Mouse (Mus musculus) CH12.LX (cell line): ENCODE data around the gene Syt15. TPM values are rescaled to one million over a fixed set of nuclear protein-coding genes. Genes with fewer than 3 reads are reported as not detected.

ENCODE experiments used
- DNase-seq: peaks from one replicate; pipeline ENCODE4 v3.0.0-alpha.2; 2013; ENCODE audit errors: extremely low read depth
- H3K27ac ChIP-seq: 2 replicates; pipeline ENCODE4 v1.5.1; 2012; ENCODE audit warnings: low read depth, mild to moderate bottlenecking, control low read depth, moderate library complexity; ENCODE audit not compliant: insufficient read depth
- H3K27me3 ChIP-seq: replicated peaks from 2 replicates; pipeline ENCODE3; 2012; ENCODE audit warnings: inconsistent platforms
- H3K36me3 ChIP-seq, 2 experiments: replicated peaks in 1 of 2; 2 replicates each; pipeline versions ENCODE3 to v1.6.1; 2012; ENCODE audit warnings: inconsistent platforms in 1 of 2, low read length in 1 of 2, mild to moderate bottlenecking in 1 of 2, mixed read lengths in 1 of 2, moderate library complexity in 1 of 2; ENCODE audit not compliant: control insufficient read depth in 1 of 2, insufficient read depth in 1 of 2
- H3K4me1 ChIP-seq, 2 experiments: 2 replicates each; pipeline ENCODE4 v1.6.1; 2012; ENCODE audit warnings: inconsistent platforms in 1 of 2, moderate library complexity in 1 of 2; ENCODE audit not compliant: insufficient read depth in 2 of 2, control insufficient read depth in 1 of 2
- H3K4me2 ChIP-seq: 2 replicates; pipeline ENCODE4 v1.6.1; 2012; ENCODE audit warnings: low read depth, mild to moderate bottlenecking, control low read depth; ENCODE audit not compliant: poor library complexity, insufficient read depth, severe bottlenecking
- H3K4me3 ChIP-seq, 3 experiments: fragments of 150-350 bp in 1 of 3; sonication (generic) in 1 of 3; replicated peaks in 1 of 3; 2 replicates each; pipeline versions ENCODE3 to v1.5.1; 2011 to 2012; ENCODE audit warnings: low read depth in 2 of 3, low read length in 2 of 3, mild to moderate bottlenecking in 2 of 3, moderate library complexity in 2 of 3, control low read depth in 1 of 3, improper control_type of control experiment in 1 of 3, inconsistent platforms in 1 of 3, mixed read lengths in 1 of 3; ENCODE audit not compliant: poor library complexity in 1 of 3
- H3K79me2 ChIP-seq: replicated peaks from 2 replicates; pipeline ENCODE4 v1.6.1; 2012; ENCODE audit warnings: mild to moderate bottlenecking, moderate library complexity; ENCODE audit not compliant: control insufficient read depth, poor library complexity, insufficient read depth, severe bottlenecking; ENCODE audit errors: extremely low read depth
- H3K9ac ChIP-seq: 2 replicates; pipeline ENCODE4 v1.6.1; 2012; ENCODE audit warnings: low read depth, mild to moderate bottlenecking, control low read depth, moderate library complexity; ENCODE audit not compliant: insufficient read depth
- H3K9me3 ChIP-seq: replicated peaks from 2 replicates; pipeline ENCODE3; 2012; ENCODE audit warnings: low read length, inconsistent platforms, mixed read lengths
- BHLHE40 ChIP-seq: IDR thresholded peaks from 2 replicates; pipeline ENCODE4 v1.6.1; 2011; ENCODE audit warnings: mild to moderate bottlenecking, low read depth, low read length, improper control_type of control experiment
- CHD2 ChIP-seq: IDR thresholded peaks from 2 replicates; pipeline ENCODE4 v1.6.1; 2011; ENCODE audit warnings: low read length, improper control_type of control experiment
- CTCF ChIP-seq, 2 experiments: IDR thresholded peaks in 1 of 2; conservative IDR thresholded peaks in 1 of 2; 2 replicates each; pipeline ENCODE4 v1.5.1; 2011 to 2012; ENCODE audit warnings: low read depth in 2 of 2, low read length in 2 of 2, improper control_type of control experiment in 1 of 2, inconsistent platforms in 1 of 2, mild to moderate bottlenecking in 1 of 2, moderate library complexity in 1 of 2
- ELF1 ChIP-seq: IDR thresholded peaks from 2 replicates; pipeline ENCODE4 v1.6.1; 2014; ENCODE audit warnings: low read depth, mild to moderate bottlenecking, inconsistent platforms, low read length, improper control_type of control experiment
- GABPA ChIP-seq: IDR thresholded peaks from 2 replicates; pipeline ENCODE4 v1.6.1; 2012; ENCODE audit warnings: low read depth, low read length, improper control_type of control experiment, inconsistent platforms; ENCODE audit not compliant: insufficient replicate concordance
- MAFK ChIP-seq: IDR thresholded peaks from 2 replicates; pipeline ENCODE4 v1.6.1; 2011; ENCODE audit warnings: low read length, improper control_type of control experiment; ENCODE audit not compliant: insufficient replicate concordance
- MAX ChIP-seq: IDR thresholded peaks from 2 replicates; pipeline ENCODE4 v1.6.1; 2011; ENCODE audit warnings: low read length, improper control_type of control experiment
- MEF2A ChIP-seq: IDR thresholded peaks from 2 replicates; pipeline ENCODE4 v1.6.1; 2014; ENCODE audit warnings: low read depth, mild to moderate bottlenecking, inconsistent platforms, low read length, improper control_type of control experiment, borderline replicate concordance
- MXI1 ChIP-seq: IDR thresholded peaks from 2 replicates; pipeline ENCODE4 v1.6.1; 2011; ENCODE audit warnings: mild to moderate bottlenecking, low read depth, low read length, improper control_type of control experiment
- MYC ChIP-seq: IDR thresholded peaks from 2 replicates; pipeline ENCODE4 v1.6.1; 2011; ENCODE audit warnings: low read depth, mild to moderate bottlenecking, improper control_type of control experiment, low read length
- NRF1 ChIP-seq: IDR thresholded peaks from 2 replicates; pipeline ENCODE4 v1.6.1; 2014; ENCODE audit warnings: low read depth, mild to moderate bottlenecking, inconsistent platforms, low read length, improper control_type of control experiment, moderate library complexity
- PAX5 ChIP-seq: IDR thresholded peaks from 2 replicates; pipeline ENCODE4 v1.6.1; 2012; ENCODE audit warnings: low read length, inconsistent platforms, mixed read lengths
- POLR2A ChIP-seq: IDR thresholded peaks from 2 replicates; pipeline ENCODE4 v1.6.1; 2011; ENCODE audit warnings: low read depth, mild to moderate bottlenecking, improper control_type of control experiment, low read length
- RCOR1 ChIP-seq: conservative IDR thresholded peaks from 2 replicates; pipeline ENCODE4 v1.6.1; 2012; ENCODE audit warnings: low read depth, mild to moderate bottlenecking, inconsistent platforms, low read length, improper control_type of control experiment
- SIN3A ChIP-seq: IDR thresholded peaks from 2 replicates; pipeline ENCODE4 v1.6.1; 2012; ENCODE audit warnings: low read length, improper control_type of control experiment, inconsistent platforms
- TBP ChIP-seq: conservative IDR thresholded peaks from 2 replicates; pipeline ENCODE4 v1.6.1; 2011; ENCODE audit warnings: low read depth, low read length, improper control_type of control experiment
- UBTF ChIP-seq: IDR thresholded peaks from 2 replicates; pipeline ENCODE4 v1.6.1; 2012; ENCODE audit warnings: low read depth, mild to moderate bottlenecking, inconsistent platforms, low read length, improper control_type of control experiment, moderate library complexity
- USF1 ChIP-seq: IDR thresholded peaks from 2 replicates; pipeline ENCODE4 v1.6.1; 2014; ENCODE audit warnings: low read depth, mild to moderate bottlenecking, inconsistent platforms, low read length, improper control_type of control experiment
- ZC3H11A ChIP-seq: IDR thresholded peaks from 2 replicates; pipeline ENCODE4 v1.6.1; 2012; ENCODE audit warnings: low read depth, mild to moderate bottlenecking, inconsistent platforms, low read length, improper control_type of control experiment
- ZKSCAN1 ChIP-seq: IDR thresholded peaks from 2 replicates; pipeline ENCODE4 v1.6.1; 2012; ENCODE audit warnings: low read depth, inconsistent platforms, low read length, improper control_type of control experiment, borderline replicate concordance
- ZNF384 ChIP-seq: IDR thresholded peaks from 2 replicates; pipeline ENCODE4 v1.6.1; 2012; ENCODE audit warnings: low read depth, low read length, improper control_type of control experiment, inconsistent platforms
- dilution Hi-C: fragments of 300-500 bp; cut with MboI; formaldehyde crosslinking; loops from 2 replicates; pipeline ENCODE4 v1.14.3; 2020; ENCODE audit warnings: low sequenced_read_pairs; ENCODE audit not compliant: extremely low pct_unique_long_range_greater_than_20kb, extremely low pct_ligation_motif_present
- in situ Hi-C: fragments of 300-500 bp; cut with MboI; formaldehyde crosslinking; loops from 3 replicates; pipeline ENCODE4 v1.14.3; 2019; ENCODE audit warnings: low sequenced_read_pairs, low pct_ligation_motif_present, low pct_unique_long_range_greater_than_20kb, mixed read lengths
- polyA plus RNA-seq: library from polyadenylated mRNA; unstranded; fragments of >175 nt; gene quantifications from 2 replicates; pipeline ENCODE4 v1.2.1, GENCODE M21; 2012; ENCODE audit warnings: low read depth; ENCODE audit not compliant: insufficient read length
- total RNA-seq, 2 experiments: library from RNA; depleted of rRNA; stranded (reverse); fragments of 300-350 nt in 1 of 2; fragments of >200 nt in 1 of 2; gene quantifications; 2 replicates each; pipeline ENCODE4 v1.2.3; 2012 to 2014

Gene Syt15
- total and polyA plus RNA-seq, 3 experiments, result 0.10 TPM; not detected in 2

DNA sequence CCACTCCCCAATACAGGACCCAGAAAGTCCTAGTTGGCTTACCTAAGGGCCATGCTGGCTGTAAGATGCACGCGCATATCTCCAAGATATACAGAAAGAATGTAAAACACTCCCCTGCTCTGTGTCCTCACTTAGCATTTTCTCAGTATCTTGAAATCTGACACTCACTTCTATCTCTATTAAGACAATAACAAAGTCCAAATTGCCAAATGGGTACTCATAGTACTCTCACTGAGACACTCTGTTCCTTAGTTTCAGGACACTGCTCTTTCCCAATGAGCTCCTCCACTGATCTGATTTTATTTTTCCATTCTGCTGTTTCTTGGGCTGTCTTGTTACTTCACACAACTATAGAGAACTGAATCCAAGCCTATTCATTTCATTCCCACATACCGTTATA lies 54.7 kb downstream of the Syt15 start:
- H3K4me1 ChIP-seq, result no peaks in the 10 kb centered on the region
- no peaks in the 10 kb centered on the region for H3K9me3 ChIP-seq
- H3K36me3 ChIP-seq, result peaks cover 0 to 8% of the 10 kb centered on the region in 2 experiments
- in situ Hi-C loops (no loop called here), dilution Hi-C loops (no loop called here)
- DNase-seq, result no peak
- H3K27ac ChIP-seq, result no peak overlapping the region
- H3K4me2 ChIP-seq, result no peak overlapping the region
- H3K9ac ChIP-seq, result no peak overlapping the region
- H3K27me3 ChIP-seq, result no peaks in the 10 kb centered on the region
- H3K4me3 ChIP-seq, result no peak overlapping the region
- H3K79me2 ChIP-seq, result no peaks in the 10 kb centered on the region; the same call in 1 of the 2 replicates
- TF ChIP-seq CTCF (conservative IDR thresholded peaks at IDR 0.05 in 1 of 2, IDR thresholded peaks at IDR 0.05 in 1 of 2; ENCODE audit: low read depth in 2 of 2, low read length in 2 of 2) (no peak), MAFK (no peak), CHD2 (no peak), ZKSCAN1 (no peak), MYC (no peak), BHLHE40 (no peak)

DNA sequence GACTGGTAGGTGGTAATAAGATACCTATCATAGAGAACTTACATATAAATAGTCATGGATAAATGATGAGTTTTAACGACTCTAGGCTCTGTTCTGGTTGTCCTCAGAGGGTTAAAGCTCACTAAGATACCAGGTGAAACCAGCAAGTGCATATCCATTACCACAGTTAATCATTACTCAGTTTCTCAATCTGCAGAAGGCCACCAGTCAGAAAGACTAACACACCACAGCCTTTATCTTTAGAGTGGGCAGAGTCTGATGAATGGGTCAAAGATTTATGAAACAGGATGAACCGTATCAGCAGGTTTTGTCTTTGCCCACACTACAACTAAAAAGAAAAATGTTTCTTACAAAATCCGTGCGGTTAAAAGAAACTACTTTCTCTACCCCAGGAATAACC lies 55.8 kb downstream of the Syt15 start:
- H3K4me2 ChIP-seq, result no peak overlapping the region
- in situ Hi-C loops, result no loop called here
- dilution Hi-C loops, result no loop called here
- no peaks in the 10 kb centered on the region for H3K4me1 ChIP-seq
- H3K27me3 ChIP-seq, result no peaks in the 10 kb centered on the region
- H3K79me2 ChIP-seq, result no peaks in the 10 kb centered on the region; the same call in 1 of the 2 replicates
- TF ChIP-seq ZNF384, result no peak
- TF ChIP-seq CTCF (conservative IDR thresholded peaks at IDR 0.05 in 1 of 2, IDR thresholded peaks at IDR 0.05 in 1 of 2; ENCODE audit: low read depth in 2 of 2, low read length in 2 of 2), result no peak
- TF ChIP-seq ZC3H11A, result no peak
- no peak for TF ChIP-seq TBP
- TF ChIP-seq MAX, result no peak
- no peak for TF ChIP-seq MEF2A
- TF ChIP-seq UBTF, result no peak
- TF ChIP-seq GABPA, result no peak
- TF ChIP-seq NRF1, result no peak
- TF ChIP-seq MAFK, result no peak
- no peak for TF ChIP-seq USF1
- no peak for TF ChIP-seq RCOR1
- TF ChIP-seq PAX5, result no peak
- no peak for TF ChIP-seq CHD2
- TF ChIP-seq POLR2A, result no peak
- TF ChIP-seq SIN3A, result no peak
- TF ChIP-seq ELF1, result no peak
- no peak for TF ChIP-seq MXI1
- no peak overlapping the region for H3K4me3 ChIP-seq
- H3K36me3 ChIP-seq, result peaks cover 0 to 8% of the 10 kb centered on the region in 2 experiments
- H3K27ac ChIP-seq, result no peak overlapping the region
- no peak for DNase-seq
- no peaks in the 10 kb centered on the region for H3K9me3 ChIP-seq
- no peak overlapping the region for H3K9ac ChIP-seq
